Mouse (Mus musculus): ENCODE measurements around the gene Dennd1a. TPM values are rescaled to one million over a fixed set of nuclear protein-coding genes. Genes with fewer than 3 reads are reported as not detected.

Dennd1a gene
- polyA plus RNA-seq, 1 experiment from 2014 or later: 10.2 TPM

DNA sequence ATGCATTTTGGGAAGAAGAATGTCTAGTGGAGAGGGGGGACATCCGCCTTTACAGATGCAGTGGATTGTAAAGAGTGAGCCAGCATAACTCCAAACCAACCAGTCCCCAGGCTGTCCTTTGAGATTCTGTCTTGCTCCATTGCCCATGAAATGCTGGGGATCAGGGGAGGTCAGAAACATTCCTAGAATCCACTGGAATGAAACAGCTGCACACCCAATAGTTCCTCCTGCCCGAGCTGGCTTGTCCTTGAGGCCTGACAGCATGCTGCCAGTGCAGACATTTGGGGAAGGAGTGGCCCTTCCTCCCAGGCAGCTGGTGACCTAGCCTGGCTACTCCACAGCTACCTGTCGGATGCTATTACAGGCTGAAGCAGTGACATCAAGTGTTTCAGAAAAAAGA is 246.3 kb downstream of the Dennd1a start:
- ATAC-seq (ENCODE audit: insufficient read depth, low FRiP score): no peak
- Histone ChIP-seq H3K4me1 (ENCODE audit: control insufficient read depth, insufficient read depth, low read length) (no peaks in the 10 kb centered on the region), H3K4me3 (replicated peaks; ENCODE audit: low read length) (no peak overlapping the region), H3K27me3 (ENCODE audit: control insufficient read depth, insufficient read depth, low read length) (no peaks in the 10 kb centered on the region), H3K4me2 (ENCODE audit: low read depth, low read length) (no peak overlapping the region), H3K36me3 (ENCODE audit: control insufficient read depth, insufficient read depth, low read length) (no peaks in the 10 kb centered on the region), H3K9ac (ENCODE audit: low read length) (no peak overlapping the region), H3K9me3 (replicated peaks; ENCODE audit: control insufficient read depth, low read length) (no peaks in the 10 kb centered on the region), H3K27ac (ENCODE audit: low read length) (no peak overlapping the region)
- WGBS: 69% methylated on average over 3 of the region's 3 CpGs

DNA sequence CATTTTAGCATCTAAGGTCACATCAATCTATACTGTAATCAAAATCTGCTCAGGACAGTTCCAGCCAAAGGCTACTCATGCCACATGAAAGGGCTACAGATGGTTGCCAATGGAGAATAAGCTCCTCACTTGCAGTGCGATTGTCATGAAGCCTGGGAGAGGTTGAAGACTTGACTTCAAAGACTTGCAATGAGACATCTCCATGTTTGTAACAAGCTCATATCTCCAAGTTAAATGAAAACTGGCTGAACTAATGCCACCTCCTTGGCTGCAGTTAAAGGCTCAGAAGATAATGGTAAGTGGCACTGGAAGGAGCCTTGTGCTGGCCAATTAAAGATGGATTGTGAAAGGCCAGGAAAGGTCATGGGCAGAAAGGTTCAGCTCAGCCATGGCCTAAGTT is 247.6 kb downstream of the Dennd1a start:
- H3K4me3 ChIP-seq (replicated peaks; ENCODE audit: low read length): no peak overlapping the region

DNA sequence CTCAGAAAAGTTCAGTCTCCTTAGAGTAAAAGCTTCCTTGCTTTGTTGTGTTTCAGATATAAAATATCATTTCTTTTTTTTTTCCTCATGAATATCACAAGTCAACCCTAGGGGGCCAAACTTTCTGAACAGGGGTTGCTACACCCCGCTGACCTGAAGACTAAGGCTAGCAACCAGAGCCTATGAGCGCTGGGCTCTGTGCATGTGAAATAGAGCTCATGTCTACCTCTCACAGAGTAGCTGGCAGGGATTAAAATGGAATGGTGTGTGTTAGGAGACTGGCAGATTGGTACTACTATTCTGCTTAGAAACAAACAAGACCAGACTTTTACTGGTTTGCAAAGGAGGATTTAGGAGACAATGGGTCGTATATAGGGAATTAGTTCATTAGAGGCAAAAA is 258.9 kb downstream of the Dennd1a start:
- no peak for ATAC-seq (ENCODE audit: insufficient read depth, low FRiP score)
- WGBS: 90% methylated on average over 3 of the region's 3 CpGs

More for the DNA sequence above, 247.6 kb downstream of the Dennd1a start:
- Histone ChIP-seq H3K4me2 (ENCODE audit: low read depth, low read length) (no peak overlapping the region), H3K4me1 (ENCODE audit: control insufficient read depth, insufficient read depth, low read length) (no peaks in the 10 kb centered on the region), H3K36me3 (ENCODE audit: control insufficient read depth, insufficient read depth, low read length) (no peaks in the 10 kb centered on the region), H3K9ac (ENCODE audit: low read length) (no peak overlapping the region), H3K27ac (ENCODE audit: low read length) (no peak overlapping the region), H3K27me3 (ENCODE audit: control insufficient read depth, insufficient read depth, low read length) (no peaks in the 10 kb centered on the region), H3K9me3 (replicated peaks; ENCODE audit: control insufficient read depth, low read length) (no peaks in the 10 kb centered on the region)
- 91% methylated on average over 1 of the region's 1 CpGs for whole genome bisulfite sequencing
- ATAC-seq (ENCODE audit: insufficient read depth, low FRiP score): no peak

DNA sequence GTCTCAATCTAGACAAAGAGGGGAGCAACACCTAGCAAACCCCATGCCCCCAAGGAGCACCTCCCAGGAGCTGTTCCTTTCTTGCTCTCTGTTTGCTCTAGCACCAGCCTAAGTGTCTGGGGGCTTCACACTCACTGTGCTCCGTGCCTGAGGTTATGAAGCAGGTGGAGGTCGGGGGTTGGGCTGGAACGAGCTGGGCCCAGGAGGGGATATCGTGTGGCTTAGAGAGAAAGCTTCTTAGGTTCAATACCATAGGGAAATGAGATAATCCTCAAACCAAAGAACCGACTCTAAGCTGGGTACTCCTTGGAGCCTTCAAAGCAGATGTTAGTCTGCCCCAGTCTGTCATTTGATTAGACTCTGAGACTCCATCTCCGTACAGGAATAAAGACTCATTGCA is 261.6 kb downstream of the Dennd1a start:
- H3K9ac ChIP-seq (ENCODE audit: low read length): no peak overlapping the region
- no peak overlapping the region for H3K4me3 ChIP-seq (replicated peaks; ENCODE audit: low read length)
- WGBS: 53% methylated on average over 6 of the region's 6 CpGs
- ATAC-seq (ENCODE audit: insufficient read depth, low FRiP score): no peak
- H3K4me2 ChIP-seq (ENCODE audit: low read depth, low read length): no peak overlapping the region
- no peaks in the 10 kb centered on the region for H3K4me1 ChIP-seq (ENCODE audit: control insufficient read depth, insufficient read depth, low read length)
- no peak overlapping the region for H3K27ac ChIP-seq (ENCODE audit: low read length)
- H3K36me3 ChIP-seq (ENCODE audit: control insufficient read depth, insufficient read depth, low read length): no peaks in the 10 kb centered on the region
- no peaks in the 10 kb centered on the region for H3K27me3 ChIP-seq (ENCODE audit: control insufficient read depth, insufficient read depth, low read length)
- H3K9me3 ChIP-seq (replicated peaks; ENCODE audit: control insufficient read depth, low read length): no peaks in the 10 kb centered on the region

More for the DNA sequence above, 258.9 kb downstream of the Dennd1a start:
- H3K9ac ChIP-seq (ENCODE audit: low read length): no peak overlapping the region
- H3K27ac ChIP-seq (ENCODE audit: low read length): no peak overlapping the region
- no peaks in the 10 kb centered on the region for H3K36me3 ChIP-seq (ENCODE audit: control insufficient read depth, insufficient read depth, low read length)
- no peaks in the 10 kb centered on the region for H3K9me3 ChIP-seq (replicated peaks; ENCODE audit: control insufficient read depth, low read length)
- H3K27me3 ChIP-seq (ENCODE audit: control insufficient read depth, insufficient read depth, low read length): no peaks in the 10 kb centered on the region
- H3K4me3 ChIP-seq (replicated peaks; ENCODE audit: low read length): no peak overlapping the region
- H3K4me2 ChIP-seq (ENCODE audit: low read depth, low read length): no peak overlapping the region
- no peaks in the 10 kb centered on the region for H3K4me1 ChIP-seq (ENCODE audit: control insufficient read depth, insufficient read depth, low read length)

DNA sequence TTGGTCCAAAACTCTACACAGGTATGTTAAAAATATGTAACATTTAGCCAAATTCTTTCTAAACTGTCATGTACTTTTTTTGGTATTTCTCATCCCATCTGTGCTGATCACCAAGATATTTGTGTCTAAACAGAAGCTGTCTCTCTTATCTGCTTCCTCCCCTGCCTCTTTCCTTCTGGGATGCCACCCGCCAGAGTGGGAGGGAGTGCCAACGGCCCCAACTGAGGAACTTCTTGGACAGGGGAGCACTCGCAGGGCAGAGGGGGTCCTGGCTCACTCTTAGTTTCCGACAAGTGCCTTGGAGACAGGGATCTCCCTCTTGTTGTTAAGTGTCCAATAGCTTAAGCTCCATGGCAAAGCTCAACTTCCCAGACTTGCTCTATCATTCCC is 263.5 kb downstream of the Dennd1a start:
- H3K9me3 ChIP-seq (replicated peaks; ENCODE audit: control insufficient read depth, low read length): no peaks in the 10 kb centered on the region
- H3K36me3 ChIP-seq (ENCODE audit: control insufficient read depth, insufficient read depth, low read length): no peaks in the 10 kb centered on the region
- no peaks in the 10 kb centered on the region for H3K27me3 ChIP-seq (ENCODE audit: control insufficient read depth, insufficient read depth, low read length)
- H3K4me2 ChIP-seq (ENCODE audit: low read depth, low read length): no peak overlapping the region
- H3K4me1 ChIP-seq (ENCODE audit: control insufficient read depth, insufficient read depth, low read length): no peaks in the 10 kb centered on the region
- no peak overlapping the region for H3K27ac ChIP-seq (ENCODE audit: low read length)
- 75% methylated on average over 4 of the region's 4 CpGs for WGBS
- no peak overlapping the region for H3K4me3 ChIP-seq (replicated peaks; ENCODE audit: low read length)
- no peak for ATAC-seq (ENCODE audit: insufficient read depth, low FRiP score)
- no peak overlapping the region for H3K9ac ChIP-seq (ENCODE audit: low read length)

DNA sequence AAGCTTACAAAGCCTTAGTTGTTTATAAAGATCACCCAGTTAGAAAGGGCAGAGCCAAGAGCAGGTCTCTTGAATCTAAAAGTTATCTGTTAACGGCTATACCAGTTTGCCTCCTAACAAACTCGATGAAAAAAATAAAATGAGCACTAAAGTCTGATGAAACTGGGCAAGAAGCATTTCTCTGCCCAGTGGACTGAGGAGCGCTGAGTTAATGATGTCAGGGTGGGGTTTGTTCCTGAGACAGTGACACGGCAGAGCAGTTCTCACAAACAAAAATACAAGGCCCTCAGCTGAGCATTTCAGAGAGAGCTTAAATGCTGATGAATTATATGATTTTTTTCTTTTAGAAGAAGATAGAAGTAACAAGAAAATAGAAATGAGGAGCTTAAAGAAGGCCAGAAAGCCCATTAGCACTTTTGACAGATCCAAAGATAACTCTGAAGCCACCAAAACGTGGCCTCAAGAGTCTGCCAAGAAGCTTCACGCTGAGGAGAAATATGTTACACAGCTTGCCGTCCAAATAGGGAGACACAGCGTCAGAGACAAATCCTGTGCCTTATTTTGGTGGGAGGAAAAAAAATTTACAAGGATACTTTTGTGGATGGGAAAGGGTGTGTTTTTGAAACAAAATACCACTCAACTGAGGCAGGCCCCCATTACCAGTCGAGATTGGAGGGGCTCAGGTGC is 264.0 kb downstream of the Dennd1a start:
- Histone ChIP-seq H3K4me2 (ENCODE audit: low read depth, low read length) (no peak overlapping the region), H3K4me3 (replicated peaks; ENCODE audit: low read length) (no peak overlapping the region), H3K4me1 (ENCODE audit: control insufficient read depth, insufficient read depth, low read length) (no peaks in the 10 kb centered on the region), H3K27me3 (ENCODE audit: control insufficient read depth, insufficient read depth, low read length) (no peaks in the 10 kb centered on the region), H3K9ac (ENCODE audit: low read length) (no peak overlapping the region), H3K9me3 (replicated peaks; ENCODE audit: control insufficient read depth, low read length) (no peaks in the 10 kb centered on the region), H3K36me3 (ENCODE audit: control insufficient read depth, insufficient read depth, low read length) (no peaks in the 10 kb centered on the region), H3K27ac (ENCODE audit: low read length) (no peak overlapping the region)
- no peak for ATAC-seq (ENCODE audit: insufficient read depth, low FRiP score)
- WGBS: 70% methylated on average over 9 of the region's 9 CpGs

DNA sequence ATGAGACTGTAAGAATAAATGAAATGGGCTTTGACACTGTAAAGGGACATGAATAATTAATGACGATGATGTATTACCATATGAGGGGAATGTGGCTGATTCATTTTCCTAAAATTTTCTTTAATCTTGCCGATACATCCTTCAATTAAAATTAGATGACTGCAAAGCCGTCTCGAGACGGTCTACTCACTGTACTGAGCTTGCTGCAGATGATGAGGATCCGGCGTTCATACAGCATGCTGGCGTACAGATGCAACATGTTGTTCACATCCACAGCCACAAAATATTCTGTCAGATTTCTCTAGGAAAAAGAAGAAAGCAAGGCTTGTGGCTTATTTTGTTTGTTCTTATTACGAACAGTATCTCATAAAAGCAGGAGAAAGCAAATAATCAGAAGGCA is 266.0 kb downstream of the Dennd1a start:
- Histone ChIP-seq H3K36me3 (ENCODE audit: control insufficient read depth, insufficient read depth, low read length) (no peaks in the 10 kb centered on the region), H3K27ac (ENCODE audit: low read length) (no peak overlapping the region), H3K9me3 (replicated peaks; ENCODE audit: control insufficient read depth, low read length) (no peaks in the 10 kb centered on the region), H3K4me3 (replicated peaks; ENCODE audit: low read length) (no peak overlapping the region), H3K9ac (ENCODE audit: low read length) (no peak overlapping the region), H3K4me1 (ENCODE audit: control insufficient read depth, insufficient read depth, low read length) (no peaks in the 10 kb centered on the region), H3K27me3 (ENCODE audit: control insufficient read depth, insufficient read depth, low read length) (no peaks in the 10 kb centered on the region), H3K4me2 (ENCODE audit: low read depth, low read length) (no peak overlapping the region)
- no peak for ATAC-seq (ENCODE audit: insufficient read depth, low FRiP score)
- 94% methylated on average over 9 of the region's 9 CpGs for WGBS

DNA sequence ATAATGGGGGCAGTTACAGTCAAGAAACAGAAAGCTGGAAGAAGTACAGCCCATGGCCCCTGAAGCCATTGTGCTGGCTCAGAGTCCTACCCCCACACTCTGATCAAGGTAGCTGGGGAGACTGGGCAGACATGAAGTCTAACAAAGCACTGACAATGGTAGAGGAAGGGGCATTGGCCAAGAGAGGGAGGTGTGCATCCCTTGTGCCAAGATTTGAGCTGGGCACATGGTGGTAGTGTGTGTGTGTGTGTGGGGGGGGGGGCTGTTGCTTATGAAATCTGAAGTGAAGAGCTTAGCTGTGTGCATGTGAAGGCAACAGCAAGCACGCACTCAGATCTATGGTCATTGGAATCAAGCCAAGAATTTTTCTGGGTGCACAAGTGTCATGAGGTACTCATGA is 272.5 kb downstream of the Dennd1a start:
- Histone ChIP-seq H3K27ac (ENCODE audit: low read length) (no peak overlapping the region), H3K27me3 (ENCODE audit: control insufficient read depth, insufficient read depth, low read length) (no peaks in the 10 kb centered on the region), H3K4me1 (ENCODE audit: control insufficient read depth, insufficient read depth, low read length) (peaks cover 11% of the 10 kb centered on the region), H3K4me2 (ENCODE audit: low read depth, low read length) (no peak overlapping the region), H3K9me3 (replicated peaks; ENCODE audit: control insufficient read depth, low read length) (no peaks in the 10 kb centered on the region), H3K36me3 (ENCODE audit: control insufficient read depth, insufficient read depth, low read length) (no peaks in the 10 kb centered on the region), H3K4me3 (replicated peaks; ENCODE audit: low read length) (no peak overlapping the region), H3K9ac (ENCODE audit: low read length) (no peak overlapping the region)
- no peak for ATAC-seq (ENCODE audit: insufficient read depth, low FRiP score)
- 88% methylated on average over 1 of the region's 1 CpGs for WGBS

DNA sequence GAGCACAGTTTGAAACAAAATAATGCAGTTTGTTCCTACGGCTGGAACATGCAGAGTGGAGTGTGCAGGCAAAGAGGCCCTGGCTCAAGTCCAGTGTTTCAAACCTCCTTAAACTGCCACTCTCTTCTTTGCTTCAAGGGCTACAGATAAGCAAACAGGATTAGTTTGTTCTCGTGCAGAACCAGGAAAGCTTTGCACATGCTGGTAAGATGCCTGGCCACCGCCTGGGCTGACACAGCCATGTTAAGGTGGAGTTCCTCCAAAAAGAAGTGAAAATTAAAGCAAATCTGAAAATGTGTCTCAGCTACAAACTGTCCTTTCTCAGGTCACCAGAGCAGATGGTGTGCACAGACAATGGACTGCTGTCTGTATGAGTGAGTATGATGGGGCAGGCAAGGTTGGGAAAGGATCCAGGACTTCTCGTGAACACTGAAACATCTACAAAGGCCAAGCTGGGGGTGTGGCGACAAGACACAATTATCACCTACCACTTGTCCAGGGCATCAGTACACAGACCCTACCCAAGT is 273.3 kb downstream of the Dennd1a start:
- Histone ChIP-seq H3K36me3 (ENCODE audit: control insufficient read depth, insufficient read depth, low read length) (no peaks in the 10 kb centered on the region), H3K27ac (ENCODE audit: low read length) (peak overlapping the region; percentile 82), H3K4me3 (replicated peaks; ENCODE audit: low read length) (no peak overlapping the region), H3K9ac (ENCODE audit: low read length) (0 out of 2 replicates have a peak overlapping the region, but pooled peaks have one; percentile 31), H3K4me2 (ENCODE audit: low read depth, low read length) (peak overlapping the region; percentile 34; the same call in 1 of the 2 replicates), H3K9me3 (replicated peaks; ENCODE audit: control insufficient read depth, low read length) (no peaks in the 10 kb centered on the region), H3K27me3 (ENCODE audit: control insufficient read depth, insufficient read depth, low read length) (no peaks in the 10 kb centered on the region), H3K4me1 (ENCODE audit: control insufficient read depth, insufficient read depth, low read length) (peaks cover 11% of the 10 kb centered on the region)
- ATAC-seq (ENCODE audit: insufficient read depth, low FRiP score): peak; percentile 75; the same call in 1 of the 2 replicates
- 24% methylated on average over 5 of the region's 5 CpGs for WGBS
